Mouse (Mus musculus) kidney, postnatal 10 days (tissue): ENCODE data around the gene Dlk1.

Experiments
- DNase-seq: peaks from one replicate; pipeline ENCODE4 v3.0.0; 2021; ENCODE audit warnings: mixed read lengths

Gene Dlk1

GRCm38 (mm10) chr12:109491701-109492100, 39.1 kb downstream of the Dlk1 start:
- DNase-seq = no peak

- DNase-seq = no peak
Observed at GRCm38 (mm10) chr12:109493381-109493780, 40.8 kb downstream of the Dlk1 start.

GRCm38 (mm10) chr12:109495016-109495644, 42.5 kb downstream of the Dlk1 start:
- DNase-seq = no peak

- no peak for DNase-seq
Observed at GRCm38 (mm10) chr12:109496397-109496796, 43.8 kb downstream of the Dlk1 start.

- DNase-seq = no peak
Observed at GRCm38 (mm10) chr12:109500992-109501391, 48.4 kb downstream of the Dlk1 start.

GRCm38 (mm10) chr12:109502360-109503040, 49.9 kb downstream of the Dlk1 start:
- no peak for DNase-seq

GRCm38 (mm10) chr12:109507693-109508092, 55.1 kb downstream of the Dlk1 start:
- DNase-seq = no peak

- no peak for DNase-seq
Observed at GRCm38 (mm10) chr12:109508495-109509454, 56.2 kb downstream of the Dlk1 start.

GRCm38 (mm10) chr12:109509531-109510137, 57.0 kb downstream of the Dlk1 start:
- DNase-seq = no peak

- no peak for DNase-seq
Observed at GRCm38 (mm10) chr12:109510247-109510646, 57.6 kb downstream of the Dlk1 start.

- no peak for DNase-seq
Observed at GRCm38 (mm10) chr12:109511456-109511855, 58.8 kb downstream of the Dlk1 start.

GRCm38 (mm10) chr12:109512151-109512907, 59.7 kb downstream of the Dlk1 start:
- peak; percentile 25 for DNase-seq
